Mouse (Mus musculus) bone marrow, adult 2 months (tissue): ENCODE measurements around the gene Oprm1. TPM values are rescaled to one million over a fixed set of nuclear protein-coding genes. Genes with fewer than 3 reads are reported as not detected.
"Not testable (repeated sequence)": the region's sequence is repeated elsewhere in the genome, so short reads cannot be mapped to it uniquely, and the experiment has no call there.

Experiments used
- H3K27ac ChIP-seq: fragments of 200-500 bp; 2 replicates; pipeline ENCODE4 v1.5.1; 2012; ENCODE audit warnings: low read depth, mild to moderate bottlenecking, control low read depth, inconsistent platforms, low read length; ENCODE audit not compliant: control insufficient read depth, poor library complexity, insufficient read depth
- H3K4me1 ChIP-seq: fragments of 200-500 bp; 2 replicates; pipeline ENCODE4 v1.6.1; 2011; ENCODE audit warnings: low read length; ENCODE audit not compliant: control insufficient read depth, insufficient read depth
- H3K4me3 ChIP-seq: fragments of 200-500 bp; replicated peaks from 2 replicates; pipeline ENCODE3; 2011; ENCODE audit warnings: mild to moderate bottlenecking, low read depth, low read length, control low read depth; ENCODE audit not compliant: control insufficient read depth
- CTCF ChIP-seq: fragments of 200-500 bp; IDR thresholded peaks from 2 replicates; pipeline ENCODE4 v1.5.1; 2011; ENCODE audit warnings: low read length, control low read depth; ENCODE audit not compliant: control insufficient read depth, insufficient read depth
- POLR2A ChIP-seq: fragments of 200-500 bp; IDR thresholded peaks from 2 replicates; pipeline ENCODE4 v1.6.1; 2011; ENCODE audit warnings: low read depth, mild to moderate bottlenecking, control low read depth, low read length, borderline replicate concordance; ENCODE audit not compliant: control insufficient read depth
- WGBS: fragments of 180-500 bp; shearing (Covaris S2); methylation state at CpG from one replicate; pipeline ENCODE4 v1.1.7; 2018; 5-methylcytosine and 5-hydroxymethylcytosine counted together
- polyA plus RNA-seq: library from polyadenylated mRNA; stranded (reverse); fragments of >200 nt; gene quantifications from 2 replicates; pipeline ENCODE4 v1.2.4, GENCODE M21; 2011; ENCODE audit warnings: low replicate concordance; ENCODE audit not compliant: missing spikeins, insufficient read depth, insufficient read length

Oprm1 gene
- polyA plus RNA-seq, 1 experiment = not detected

DNA sequence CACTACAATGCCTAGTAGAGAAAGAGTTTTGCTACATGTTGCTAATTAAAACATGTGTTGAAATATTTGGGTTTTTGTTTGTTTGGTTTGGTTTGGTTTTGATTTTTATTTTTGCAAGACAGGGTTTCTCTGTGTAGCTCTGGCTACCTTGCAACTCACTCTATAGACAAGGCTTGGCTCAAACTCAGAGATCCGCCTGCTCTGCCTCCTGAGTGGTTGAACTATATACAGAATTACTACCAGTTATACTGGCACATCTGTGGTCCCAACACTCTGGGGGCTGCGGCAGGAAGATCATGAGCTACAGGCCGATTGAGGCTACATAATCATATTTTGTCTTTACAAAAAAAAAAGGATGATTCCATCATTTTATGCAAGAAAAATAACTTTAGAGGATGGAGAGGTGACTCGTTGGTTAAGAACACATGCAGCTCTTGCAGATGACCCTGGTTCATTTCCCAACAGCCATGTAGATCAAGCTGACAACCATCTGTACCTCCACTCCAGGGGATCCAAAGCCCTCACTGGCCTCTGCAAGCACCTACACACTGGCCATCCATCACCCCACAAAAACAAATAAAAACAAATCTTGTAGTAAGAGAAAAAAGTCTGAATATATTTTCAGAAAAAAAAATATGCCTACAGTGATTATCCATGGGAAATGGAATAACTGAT lies 240.4 kb downstream of the Oprm1 start:
- 83% methylated on average over 4 of the region's 4 CpGs for whole genome bisulfite sequencing
- Histone ChIP-seq H3K4me3 (no peak overlapping the region), H3K27ac (no peak overlapping the region), H3K4me1 (no peaks in the 10 kb centered on the region; the same call in 1 of the 2 replicates)
- no peak for TF ChIP-seq POLR2A
- TF ChIP-seq CTCF = no peak

DNA sequence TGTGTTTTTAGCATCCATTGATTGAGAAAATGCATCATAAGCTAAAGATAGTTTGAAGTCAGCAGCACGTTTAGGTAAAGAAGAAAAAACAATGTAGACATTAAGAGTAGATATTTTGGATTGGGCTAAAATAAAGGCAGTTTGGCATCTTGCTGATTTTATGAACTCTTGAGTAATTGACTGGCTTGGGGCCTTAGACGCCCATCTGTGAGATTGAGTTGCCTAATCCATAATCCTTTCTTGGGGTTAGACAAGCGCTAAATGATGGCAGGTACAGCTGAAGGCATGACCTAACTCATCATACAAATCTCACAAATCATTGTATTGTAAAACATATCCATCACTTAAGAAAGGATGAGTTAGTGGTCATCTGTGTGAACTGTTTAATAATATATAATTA lies 241.0 kb downstream of the Oprm1 start:
- no peak overlapping the region for H3K4me3 ChIP-seq
- WGBS = 74% methylated on average over 3 of the region's 3 CpGs
- no peak overlapping the region for H3K27ac ChIP-seq
- H3K4me1 ChIP-seq = no peaks in the 10 kb centered on the region; the same call in 1 of the 2 replicates
- TF ChIP-seq CTCF (no peak), POLR2A (no peak)

DNA sequence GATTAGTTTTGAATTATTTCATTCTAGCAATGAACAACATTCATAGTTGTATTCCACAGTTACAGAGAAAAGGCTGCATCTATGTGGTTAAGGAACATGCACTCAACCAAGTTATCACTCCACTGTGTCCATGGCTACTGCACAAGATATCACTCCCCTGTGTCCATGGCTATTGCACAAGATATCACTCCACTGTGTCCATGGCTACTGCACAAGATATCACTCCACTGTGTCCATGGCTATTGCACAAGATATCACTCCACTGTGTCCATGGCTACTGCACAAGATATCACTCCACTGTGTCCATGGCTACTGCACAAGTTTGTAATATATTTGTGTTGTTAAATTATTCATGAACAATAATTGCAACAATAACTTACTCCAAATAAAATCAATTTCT lies 245.6 kb downstream of the Oprm1 start:
- H3K4me3 ChIP-seq, H3K4me1 ChIP-seq, H3K27ac ChIP-seq: not testable (repeated sequence)

DNA sequence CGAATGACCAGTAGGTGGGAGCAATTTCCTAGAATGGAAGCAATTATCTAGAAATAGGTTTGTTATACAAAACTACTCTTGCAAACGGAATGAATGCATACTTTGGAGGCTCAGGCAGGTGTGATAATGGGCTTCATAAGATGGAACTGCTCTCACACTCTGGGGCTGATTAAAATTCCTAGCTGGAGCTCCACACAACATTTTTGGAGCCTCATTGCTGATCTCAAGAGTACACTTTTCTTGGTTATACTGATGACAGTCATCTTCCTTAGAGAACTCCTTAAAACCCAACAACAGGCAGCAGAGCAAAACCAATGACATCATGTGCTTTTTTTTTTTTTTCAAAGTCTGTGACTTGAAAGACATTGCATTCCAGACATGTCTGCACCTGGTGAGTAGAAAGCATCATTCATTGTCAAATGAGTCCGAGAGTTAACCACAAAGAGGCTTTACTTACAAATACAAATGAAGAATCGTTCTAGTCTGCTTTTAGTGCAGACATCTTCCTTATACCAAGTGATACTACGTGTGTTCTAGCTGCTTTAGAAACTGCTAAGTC lies 246.8 kb downstream of the Oprm1 start:
- Histone ChIP-seq H3K4me1 (no peaks in the 10 kb centered on the region; the same call in 1 of the 2 replicates), H3K27ac (no peak overlapping the region), H3K4me3 (no peak overlapping the region)
- TF ChIP-seq POLR2A (no peak), CTCF (no peak)
- WGBS = 62% methylated on average over 5 of the region's 5 CpGs

DNA sequence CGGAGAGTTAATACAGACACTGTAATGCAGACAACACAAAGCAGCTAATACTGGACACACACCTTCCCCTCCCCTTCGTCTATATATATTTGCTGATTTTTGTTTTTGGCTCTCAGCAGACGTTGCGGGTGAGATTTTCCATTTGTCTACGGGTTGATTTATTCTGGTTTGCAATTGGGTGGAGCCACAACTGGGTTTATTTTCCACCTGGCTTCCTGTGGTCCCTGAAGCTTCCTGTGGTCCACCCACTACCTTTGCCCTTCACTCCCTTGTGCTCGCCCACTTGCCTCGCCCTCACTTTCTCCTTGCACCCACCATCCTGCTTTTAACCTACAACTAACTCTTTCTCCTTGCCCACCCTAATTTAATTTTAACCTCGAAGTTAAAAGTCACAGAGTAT lies 252.2 kb downstream of the Oprm1 start:
- H3K27ac ChIP-seq = no peak overlapping the region
- WGBS = 43% methylated on average over 8 of the region's 8 CpGs
- no peak for TF ChIP-seq POLR2A
- no peak for TF ChIP-seq CTCF

DNA sequence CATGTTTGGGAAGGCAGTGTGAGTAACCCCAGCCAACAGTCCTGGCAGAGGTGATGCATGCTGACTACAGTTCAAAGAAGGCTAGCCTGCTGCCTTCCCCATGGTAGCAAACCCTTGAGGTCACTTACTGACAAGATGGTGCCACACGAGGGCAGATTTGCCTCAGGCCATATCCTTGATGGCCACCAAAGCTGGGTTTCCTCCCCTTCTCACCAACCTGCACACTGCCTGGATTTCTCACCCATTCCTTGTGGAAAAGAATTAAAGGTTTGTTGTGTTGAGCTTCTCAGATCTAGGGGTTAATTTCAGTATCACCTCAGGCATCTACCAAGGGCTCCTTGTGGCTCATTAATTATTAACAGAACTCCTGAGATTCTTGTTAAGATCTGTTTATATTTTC lies 256.9 kb downstream of the Oprm1 start:
- no peak for TF ChIP-seq POLR2A
- TF ChIP-seq CTCF = peak; percentile 45; the same call in 1 of the 2 replicates
- Histone ChIP-seq H3K4me1 (no peaks in the 10 kb centered on the region), H3K4me3 (no peak overlapping the region), H3K27ac (no peak overlapping the region)
- WGBS = 33% methylated on average over 1 of the region's 1 CpGs

More for the DNA sequence above, 252.2 kb downstream of the Oprm1 start:
- Histone ChIP-seq H3K4me3 (no peak overlapping the region), H3K4me1 (no peaks in the 10 kb centered on the region)

DNA sequence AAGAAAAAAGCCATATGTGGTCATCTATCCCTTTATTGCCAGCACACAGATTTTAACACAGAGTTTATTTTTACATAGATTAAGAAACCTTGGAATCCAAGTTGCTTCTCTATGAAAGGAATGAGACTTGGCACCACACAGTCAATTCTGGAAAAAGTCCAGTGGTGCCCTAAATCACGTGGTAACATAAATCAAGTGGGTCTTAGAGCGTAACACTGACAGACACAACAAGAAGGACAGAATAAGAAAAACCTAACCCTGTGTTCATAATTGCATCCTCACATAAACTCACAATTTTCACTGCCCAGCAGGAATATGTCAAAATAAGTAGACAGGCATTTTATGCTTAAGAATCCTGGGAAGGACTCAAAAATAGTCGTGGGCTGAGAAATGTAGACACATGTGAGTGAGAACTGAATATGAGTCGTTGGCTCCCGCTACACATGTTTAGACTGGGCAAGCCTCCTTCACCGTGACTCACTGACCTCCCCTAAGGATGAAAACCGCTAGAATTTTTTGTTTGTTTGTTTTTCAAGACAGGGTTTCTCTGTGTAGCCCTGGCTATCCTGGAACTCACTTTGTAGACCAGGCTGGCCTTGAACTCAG lies 261.6 kb downstream of the Oprm1 start:
- Histone ChIP-seq H3K27ac (no peak overlapping the region), H3K4me1 (no peaks in the 10 kb centered on the region), H3K4me3 (no peak overlapping the region)
- WGBS = 75% methylated on average over 7 of the region's 7 CpGs
- TF ChIP-seq POLR2A = no peak
- TF ChIP-seq CTCF = no peak

DNA sequence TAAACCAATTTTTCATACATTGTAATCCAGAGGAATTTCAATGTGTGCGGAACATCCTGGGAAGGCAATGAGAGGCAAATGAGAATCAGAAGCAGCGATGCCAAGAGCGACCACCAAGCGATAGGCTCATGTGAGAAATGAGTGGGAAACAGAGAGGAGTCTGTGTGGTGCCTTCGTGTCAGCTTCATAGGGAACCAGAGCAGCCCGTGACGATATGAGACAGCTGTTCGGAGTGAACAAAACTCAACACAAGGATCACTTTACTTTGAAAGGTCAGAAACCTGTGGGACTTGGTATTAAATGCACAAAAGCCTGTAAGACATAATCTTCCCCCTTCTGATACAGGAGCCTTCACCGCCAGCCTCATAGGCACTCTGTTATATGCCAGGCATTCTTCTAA lies 262.2 kb downstream of the Oprm1 start:
- TF ChIP-seq POLR2A (no peak), CTCF (no peak)
- WGBS = 88% methylated on average over 9 of the region's 9 CpGs
- Histone ChIP-seq H3K4me3 (no peak overlapping the region), H3K4me1 (no peaks in the 10 kb centered on the region), H3K27ac (no peak overlapping the region)
